Mouse (Mus musculus) MEL-GATA-1-ER (cell line): ENCODE data around the gene Frg2f1.
A peak's percentile ranks its signal among the peaks of the same experiment; 100 is the strongest.

Experiments used
- DNase-seq: peaks from one replicate; pipeline ENCODE4 v3.0.0-alpha.2; 2012; ENCODE audit warnings: low read depth; ENCODE audit errors: extremely low read depth

Gene Frg2f1

GRCm38 (mm10) chr4:119492933-119493327, 46.4 kb downstream of the Frg2f1 start:
- no peak for DNase-seq

GRCm38 (mm10) chr4:119492291-119492932, 46.9 kb downstream of the Frg2f1 start, which contains the start of gene Rimkla:
Gene Rimkla, minus strand, starts transcription at chr4:119492628.
- no peak for DNase-seq

- peak; percentile 30 for DNase-seq
Measured at GRCm38 (mm10) chr4:119490806-119491205, 48.5 kb downstream of the Frg2f1 start.

- DNase-seq: no peak
Measured at GRCm38 (mm10) chr4:119489666-119490065, 49.7 kb downstream of the Frg2f1 start.

- DNase-seq: peak; percentile 33
Measured at GRCm38 (mm10) chr4:119484882-119485281, 54.4 kb downstream of the Frg2f1 start.

GRCm38 (mm10) chr4:119483051-119483450, 56.3 kb downstream of the Frg2f1 start:
- no peak for DNase-seq
